Mouse (Mus musculus) thymus, adult 2 months (tissue): ENCODE results near the gene Nptn. TPM values are rescaled to one million over a fixed set of nuclear protein-coding genes. Genes with fewer than 3 reads are reported as not detected.

Experiments used
- DNase-seq: peaks from one replicate; pipeline ENCODE4 v3.0.0; 2021
- H3K27ac ChIP-seq: fragments of 200-500 bp; 2 replicates; pipeline ENCODE4 v1.5.1; 2012; ENCODE audit warnings: low read length, control low read depth; ENCODE audit not compliant: control insufficient read depth, insufficient read depth
- H3K27me3 ChIP-seq: fragments of 200-500 bp; 2 replicates; pipeline ENCODE4 v1.6.1; 2012; ENCODE audit warnings: mild to moderate bottlenecking, low read length, moderate library complexity, mixed read lengths; ENCODE audit not compliant: control insufficient read depth, insufficient read depth
- H3K36me3 ChIP-seq: fragments of 200-500 bp; 2 replicates; pipeline ENCODE4 v1.6.1; 2012; ENCODE audit warnings: mild to moderate bottlenecking, low read length, moderate library complexity; ENCODE audit not compliant: control insufficient read depth, insufficient read depth
- H3K4me1 ChIP-seq: fragments of 200-500 bp; replicated peaks from 2 replicates; pipeline ENCODE4 v1.6.1; 2012; ENCODE audit warnings: low read length; ENCODE audit not compliant: control insufficient read depth, insufficient read depth
- H3K4me3 ChIP-seq: fragments of 200-500 bp; 2 replicates; pipeline ENCODE4 v1.5.1; 2012; ENCODE audit warnings: mild to moderate bottlenecking, low read length, control low read depth, moderate library complexity; ENCODE audit not compliant: control insufficient read depth, insufficient read depth
- CTCF ChIP-seq: fragments of 200-500 bp; IDR thresholded peaks from 2 replicates; pipeline ENCODE4 v1.5.1; 2012; ENCODE audit warnings: mild to moderate bottlenecking, control low read depth, low read length, moderate library complexity, borderline replicate concordance; ENCODE audit not compliant: control insufficient read depth, poor library complexity, insufficient read depth; ENCODE audit errors: extremely low read depth
- POLR2A ChIP-seq: fragments of 200-500 bp; IDR thresholded peaks from 2 replicates; pipeline ENCODE4 v1.6.1; 2012; ENCODE audit warnings: mild to moderate bottlenecking, low read length, control low read depth, moderate library complexity; ENCODE audit not compliant: control insufficient read depth, poor library complexity, insufficient read depth; ENCODE audit errors: extremely low read depth
- WGBS: fragments of 180-500 bp; shearing (Covaris S2); methylation state at CpG from one replicate; pipeline ENCODE4 v1.1.7; 2018; 5-methylcytosine and 5-hydroxymethylcytosine counted together
- polyA plus RNA-seq: library from polyadenylated mRNA; depleted of rRNA; stranded (reverse); fragments of >200 nt; gene quantifications from 2 replicates; pipeline ENCODE4 v1.2.3, GENCODE M21; 2012; rRNA removed

Gene Nptn
- 282 and 309 TPM in 2 replicates for polyA plus RNA-seq

GRCm38 (mm10) chr9:58581958-58582540 is at the start of gene Nptn:
TSS of gene Nptn (plus strand) at chr9:58582240.
- no peaks in the 10 kb centered on the region for H3K36me3 ChIP-seq
- H3K4me1 ChIP-seq: peaks cover 3% of the 10 kb centered on the region
- H3K27me3 ChIP-seq: no peaks in the 10 kb centered on the region
- peak within 1 kb of the TSS; percentile 81 for H3K27ac ChIP-seq
- peak; percentile 97 for DNase-seq
- no peak for TF ChIP-seq CTCF
- peak; percentile 86 for TF ChIP-seq POLR2A
- H3K4me3 ChIP-seq: peak within 1 kb of the TSS; percentile 84
- WGBS: under 1% methylated on average over 54 of the region's 56 CpGs

GRCm38 (mm10) chr9:58533322-58533721 is 48.7 kb upstream of the Nptn start:
- H3K4me1 ChIP-seq: peaks cover 2% of the 10 kb centered on the region; the same call in 1 of the 2 replicates
- WGBS: 96% methylated on average over 6 of the region's 6 CpGs
- TF ChIP-seq CTCF (no peak), POLR2A (no peak)
- no peak overlapping the region for H3K27ac ChIP-seq
- no peaks in the 10 kb centered on the region for H3K36me3 ChIP-seq
- H3K4me3 ChIP-seq: no peak overlapping the region
- no peak for DNase-seq
- no peaks in the 10 kb centered on the region; the same call in 1 of the 2 replicates for H3K27me3 ChIP-seq

GRCm38 (mm10) chr9:58534766-58535165 is 47.3 kb upstream of the Nptn start:
- peak; percentile 65 for DNase-seq
- Histone ChIP-seq H3K4me3 (no peak overlapping the region), H3K27me3 (no peaks in the 10 kb centered on the region; the same call in 1 of the 2 replicates), H3K27ac (no peak overlapping the region), H3K4me1 (peaks cover 3% of the 10 kb centered on the region; the same call in 1 of the 2 replicates), H3K36me3 (no peaks in the 10 kb centered on the region)
- WGBS: 52% methylated on average over 1 of the region's 1 CpGs
- TF ChIP-seq POLR2A: no peak
- no peak for TF ChIP-seq CTCF

- Histone ChIP-seq H3K36me3 (no peaks in the 10 kb centered on the region), H3K27me3 (no peaks in the 10 kb centered on the region; the same call in 1 of the 2 replicates), H3K4me1 (peaks cover 3% of the 10 kb centered on the region; the same call in 1 of the 2 replicates), H3K4me3 (no peak overlapping the region), H3K27ac (no peak overlapping the region)
- WGBS: 67% methylated on average over 20 of the region's 20 CpGs
- peak; percentile 60 for DNase-seq
- peak; percentile 70; the same call in 1 of the 2 replicates for TF ChIP-seq CTCF
- no peak for TF ChIP-seq POLR2A
Measured at GRCm38 (mm10) chr9:58535447-58536134, 46.4 kb upstream of the Nptn start.

- TF ChIP-seq CTCF (no peak), POLR2A (no peak)
- Histone ChIP-seq H3K27ac (no peak overlapping the region), H3K27me3 (no peaks in the 10 kb centered on the region; the same call in 1 of the 2 replicates), H3K36me3 (no peaks in the 10 kb centered on the region), H3K4me3 (no peak overlapping the region), H3K4me1 (peaks cover 10% of the 10 kb centered on the region)
- DNase-seq: no peak
- WGBS: under 1% methylated on average over 3 of the region's 3 CpGs
Measured at GRCm38 (mm10) chr9:58537774-58538173, 44.3 kb upstream of the Nptn start.

GRCm38 (mm10) chr9:58539886-58540285 is 42.2 kb upstream of the Nptn start:
- WGBS: 49% methylated on average over 5 of the region's 5 CpGs
- H3K4me1 ChIP-seq: peaks cover 10% of the 10 kb centered on the region
- TF ChIP-seq POLR2A (no peak), CTCF (no peak)
- H3K27ac ChIP-seq: no peak overlapping the region
- no peak overlapping the region for H3K4me3 ChIP-seq
- H3K27me3 ChIP-seq: no peaks in the 10 kb centered on the region; the same call in 1 of the 2 replicates
- no peaks in the 10 kb centered on the region for H3K36me3 ChIP-seq
- peak; percentile 56 for DNase-seq

- Histone ChIP-seq H3K36me3 (no peaks in the 10 kb centered on the region), H3K4me1 (peaks cover 10% of the 10 kb centered on the region), H3K27ac (no peak overlapping the region), H3K4me3 (no peak overlapping the region), H3K27me3 (no peaks in the 10 kb centered on the region; the same call in 1 of the 2 replicates)
- peak; percentile 73 for DNase-seq
- TF ChIP-seq CTCF (no peak), POLR2A (0 out of 2 replicates have a peak, but pooled peaks have one; percentile 24)
- 2% methylated on average over 6 of the region's 6 CpGs for WGBS
Measured at GRCm38 (mm10) chr9:58541895-58542338, 40.1 kb upstream of the Nptn start.
